Mouse (Mus musculus) heart, postnatal 36 days (tissue): ENCODE data around the gene Ltbp3. TPM values are rescaled to one million over a fixed set of nuclear protein-coding genes. Genes with fewer than 3 reads are reported as not detected.

Experiments used
- DNase-seq, 2 experiments: peaks; one replicate each; pipeline ENCODE4 v3.0.0; 2021 to 2022
- intact Hi-C: fragments of 180-260 bp; cut with DNase I; formaldehyde crosslinking; loops from one replicate; pipeline ENCODE4 v1.15.1; 2025
- total RNA-seq, 2 experiments: library from RNA; stranded (reverse); gene quantifications; 2 replicates each; pipeline ENCODE4 v1.2.3; 2021

Gene Ltbp3
- 10 to 100 TPM; 36.5 to 42.2 TPM for total RNA-seq

- peak; percentile 78 to 84 for DNase-seq
- intact Hi-C loops = no loop called here
These were observed at the start of gene Ltbp3 for GRCm38 (mm10) chr19:5740320-5741317. Gene Ltbp3 (plus strand): TSS chr19:5740904.

- intact Hi-C loops = loop anchor here (5.0 kb wide), 1 partner anchor 261 kb away; no protein-coding TSS in a partner anchor
- DNase-seq = no peak
These were observed 49.1 kb upstream of the Ltbp3 start for GRCm38 (mm10) chr19:5691601-5692000.

GRCm38 (mm10) chr19:5692086-5692912 is 48.4 kb upstream of the Ltbp3 start:
- peak; percentile 72 to 80 for DNase-seq
- intact Hi-C loops = loop anchor here (2.0 to 5.0 kb wide), 3 partner anchors 19 to 260 kb away; no protein-coding TSS in a partner anchor

- peak in 1 of 2 experiments; percentile 44 for DNase-seq
- intact Hi-C loops = loop anchor here (2.0 to 5.0 kb wide), 3 partner anchors 18 to 259 kb away; no protein-coding TSS in a partner anchor
These were observed 47.7 kb upstream of the Ltbp3 start for GRCm38 (mm10) chr19:5692913-5693396.

GRCm38 (mm10) chr19:5693801-5694200 is 46.9 kb upstream of the Ltbp3 start:
- no peak for DNase-seq
- intact Hi-C loops = loop anchor here (2.0 to 5.0 kb wide), 3 partner anchors 17 to 258 kb away; no protein-coding TSS in a partner anchor

GRCm38 (mm10) chr19:5695849-5696462 is 44.7 kb upstream of the Ltbp3 start:
- intact Hi-C loops = no loop called here
- no peak for DNase-seq

- intact Hi-C loops = loop anchor here (5.0 kb wide), 1 partner anchor 153 kb away; no protein-coding TSS in a partner anchor
- DNase-seq = no peak
These were observed 36.4 kb upstream of the Ltbp3 start, which contains the start of gene Kcnk7 for GRCm38 (mm10) chr19:5704163-5704800. Gene Kcnk7 (plus strand): TSS chr19:5704367.

GRCm38 (mm10) chr19:5704801-5705571 is 35.7 kb upstream of the Ltbp3 start:
- intact Hi-C loops = loop anchor here (5.0 kb wide), 1 partner anchor 152 kb away; no protein-coding TSS in a partner anchor

GRCm38 (mm10) chr19:5710068-5710467 is 30.6 kb upstream of the Ltbp3 start:
- no peak for DNase-seq
- intact Hi-C loops = loop anchor here (2.0 kb wide), 1 partner anchor 17 kb away; no protein-coding TSS in a partner anchor

More at GRCm38 (mm10) chr19:5704801-5705571, 35.7 kb upstream of the Ltbp3 start:
- no peak for DNase-seq

GRCm38 (mm10) chr19:5710581-5710980 is 30.1 kb upstream of the Ltbp3 start:
- intact Hi-C loops = loop anchor here (2.0 kb wide), 1 partner anchor 18 kb away; no protein-coding TSS in a partner anchor
- no peak for DNase-seq

GRCm38 (mm10) chr19:5711218-5711617 is 29.5 kb upstream of the Ltbp3 start:
- intact Hi-C loops = loop anchor here (1.0 to 2.0 kb wide), 3 partner anchors 16 to 68 kb away; no protein-coding TSS in a partner anchor
- DNase-seq = peak; percentile 72 to 78

- intact Hi-C loops = loop anchor here (1.0 to 2.0 kb wide), 3 partner anchors 15 to 67 kb away; no protein-coding TSS in a partner anchor
- no peak for DNase-seq
These were observed 28.7 kb upstream of the Ltbp3 start for GRCm38 (mm10) chr19:5711907-5712460.

GRCm38 (mm10) chr19:5713255-5713654 is 27.4 kb upstream of the Ltbp3 start:
- DNase-seq = no peak
- intact Hi-C loops = no loop called here

- intact Hi-C loops = loop anchor here (1.0 kb wide), 1 partner anchor 11 kb away; no protein-coding TSS in a partner anchor
- DNase-seq = peak; percentile 71 to 78
These were observed 27.0 kb upstream of the Ltbp3 start for GRCm38 (mm10) chr19:5713730-5714129.

GRCm38 (mm10) chr19:5715793-5716688 is 24.7 kb upstream of the Ltbp3 start:
- no peak for DNase-seq
- intact Hi-C loops = no loop called here

GRCm38 (mm10) chr19:5716955-5717354 is 23.7 kb upstream of the Ltbp3 start:
- intact Hi-C loops = no loop called here
- DNase-seq = no peak

- no peak for DNase-seq
- intact Hi-C loops = no loop called here
These were observed 19.5 kb upstream of the Ltbp3 start for GRCm38 (mm10) chr19:5721233-5721632.
